9 mouse cellular contexts compared by ENCODE assay signal in the genomic region with DNA sequence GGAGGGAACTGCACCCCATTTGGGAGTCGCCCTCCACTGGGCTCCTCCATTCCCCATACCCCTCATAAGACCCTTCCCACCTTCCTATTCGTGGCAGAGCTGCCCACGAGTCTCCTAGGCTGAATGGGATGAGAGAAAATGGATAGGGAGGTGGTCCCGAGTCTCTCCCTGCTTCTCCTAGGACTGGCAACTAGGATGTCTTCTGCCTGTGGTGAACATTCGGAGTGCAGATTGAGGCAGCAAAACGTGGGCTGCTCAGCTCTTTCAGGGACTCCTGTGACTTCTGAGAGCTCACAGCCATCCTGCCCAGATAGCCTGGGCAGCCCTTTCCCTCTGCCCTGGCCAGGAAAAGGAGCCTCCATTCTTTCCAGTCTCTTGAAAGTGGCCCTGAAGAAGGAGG. TPM values are rescaled to one million over a fixed set of nuclear protein-coding genes. Genes with fewer than 3 reads are reported as not detected.
DNase-seq lines count a peak whose midpoint lies in the region; ATAC-seq and TF ChIP-seq lines count a peak whose summit lies in the region.
"Had no signal": no experiment of that assay in that cellular context is flagged by ENCODE, and none has a peak within 500 bp of the region (broad histone marks: within the 10 kb centered on the region; RNA-seq: fewer than 3 reads in every experiment).

TSS of gene Camk2b (minus strand) at position 187 of the 400 bp plus-strand sequence.

- WGBS in kidney, adult 2 months: 15% methylated on average over 6 of the region's 6 CpGs
- WGBS in bone marrow, adult 2 months: 16% methylated on average over 6 of the region's 6 CpGs
- 12% methylated on average over 6 of the region's 6 CpGs for WGBS in limb, embryonic 12.5 days
- 14% methylated on average over 6 of the region's 6 CpGs for WGBS in stomach, embryonic 16.5 days

- H3K27ac ChIP-seq in kidney, adult 2 months (ENCODE audit: insufficient read depth, low read depth, low read length): no peak within 1 kb of the TSS
- H3K27ac ChIP-seq in bone marrow, adult 2 months (ENCODE audit: control insufficient read depth, insufficient read depth, low read depth, low read length, poor library complexity): 0 out of 2 replicates have a peak within 1 kb of the TSS, but pooled peaks have one; percentile 8
- H3K27ac ChIP-seq in limb, embryonic 12.5 days: no peak within 1 kb of the TSS
- no peak within 1 kb of the TSS for H3K27ac ChIP-seq in stomach, embryonic 16.5 days (ENCODE audit: low read length)

- ATAC-seq in limb, embryonic 12.5 days (ENCODE audit: insufficient number of reproducible peaks, insufficient read depth, low FRiP score, low TSS enrichment, low read depth): no peak
- no peak for ATAC-seq in stomach, embryonic 16.5 days (ENCODE audit: insufficient read depth, low FRiP score)
- ATAC-seq: Patski had no signal

- no peaks in the 10 kb centered on the region for H3K36me3 ChIP-seq in kidney, adult 2 months (ENCODE audit: control insufficient read depth, insufficient read depth, low read length)
- H3K36me3 ChIP-seq in limb, embryonic 12.5 days: no peaks in the 10 kb centered on the region
- H3K36me3 ChIP-seq in stomach, embryonic 16.5 days (ENCODE audit: control insufficient read depth, insufficient read depth, low read length): no peaks in the 10 kb centered on the region

- H3K4me3 ChIP-seq in kidney, adult 2 months (ENCODE audit: insufficient read depth, low read depth, low read length): peak within 1 kb of the TSS; percentile 31; the same call in 1 of the 2 replicates
- H3K4me3 ChIP-seq in bone marrow, adult 2 months (replicated peaks; ENCODE audit: control insufficient read depth, low read depth, low read length): no peak within 1 kb of the TSS
- peak within 1 kb of the TSS; percentile 57 for H3K4me3 ChIP-seq in limb, embryonic 12.5 days (replicated peaks)
- H3K4me3 ChIP-seq in stomach, embryonic 16.5 days (replicated peaks; ENCODE audit: low read length): peak within 1 kb of the TSS; percentile 57

- H3K9ac ChIP-seq in limb, embryonic 12.5 days (replicated peaks): peak within 1 kb of the TSS; percentile 48
- H3K9ac ChIP-seq in stomach, embryonic 16.5 days (ENCODE audit: low read length): peak within 1 kb of the TSS; percentile 56

- TF ChIP-seq CTCF in kidney, adult 2 months (conservative IDR thresholded peaks at IDR 0.05; ENCODE audit: insufficient read depth, insufficient read length, low read depth, low read length): no peak
- TF ChIP-seq CTCF in bone marrow, adult 2 months (IDR thresholded peaks at IDR 0.05; ENCODE audit: control insufficient read depth, insufficient read depth, low read length): no peak

- no peaks in the 10 kb centered on the region for H3K9me3 ChIP-seq in limb, embryonic 12.5 days
- no peaks in the 10 kb centered on the region for H3K9me3 ChIP-seq in stomach, embryonic 16.5 days (replicated peaks; ENCODE audit: control insufficient read depth, low read length)

- TF ChIP-seq POLR2A in kidney, adult 2 months (IDR thresholded peaks at IDR 0.05; ENCODE audit: low read depth, low read length): no peak
- TF ChIP-seq POLR2A in bone marrow, adult 2 months (IDR thresholded peaks at IDR 0.05; ENCODE audit: borderline replicate concordance, control insufficient read depth, low read depth, low read length): no peak

- H3K4me1 ChIP-seq in kidney, adult 2 months (ENCODE audit: control insufficient read depth, insufficient read depth, low read length): no peaks in the 10 kb centered on the region
- no peaks in the 10 kb centered on the region for H3K4me1 ChIP-seq in bone marrow, adult 2 months (ENCODE audit: control insufficient read depth, insufficient read depth, low read length)
- peaks cover 25% of the 10 kb centered on the region for H3K4me1 ChIP-seq in limb, embryonic 12.5 days (replicated peaks)
- peaks cover 11% of the 10 kb centered on the region; the same call in 1 of the 2 replicates for H3K4me1 ChIP-seq in stomach, embryonic 16.5 days (ENCODE audit: control insufficient read depth, insufficient read depth, low read length)

- H3K27me3 ChIP-seq in kidney, adult 2 months (replicated peaks; ENCODE audit: control insufficient read depth, insufficient read depth, low read length): peaks cover 2% of the 10 kb centered on the region; the same call in 1 of the 2 replicates
- H3K27me3 ChIP-seq in limb, embryonic 12.5 days: peaks cover 98% of the 10 kb centered on the region
- H3K27me3 ChIP-seq in stomach, embryonic 16.5 days (ENCODE audit: control insufficient read depth, insufficient read depth, low read length): peaks cover 68% of the 10 kb centered on the region

- peak within 1 kb of the TSS; percentile 92 for H3K4me2 ChIP-seq in limb, embryonic 12.5 days
- H3K4me2 ChIP-seq in stomach, embryonic 16.5 days (ENCODE audit: low read depth, low read length): peak within 1 kb of the TSS; percentile 90

- DNase-seq in kidney, adult 2 months: no peak
- DNase-seq in kidney, adult 8-10 months: no peak
- no peak for DNase-seq in gastrocnemius, postnatal 25 days
- DNase-seq in thymus, postnatal 14 days: no peak
- DNase-seq in spleen, postnatal 14 days (ENCODE audit: low spot score in 2 of 2): no peak

RNA-seq across cellular contexts. Expression of gene Camk2b, which starts in this region (rescaled TPM):
- 5.1 and 6.2 TPM in 2 replicates for polyA plus RNA-seq in kidney, adult 2 months (2012; rRNA removed)
- 1.4 and 5.1 TPM in 2 replicates for polyA plus RNA-seq in bone marrow, adult 2 months (2011; ENCODE audit: insufficient read depth, insufficient read length, low replicate concordance, missing spikeins)
- total RNA-seq in gastrocnemius, postnatal 25 days (2021): 100 to 1,000 TPM; 115 to 121 TPM
- polyA plus RNA-seq in limb, embryonic 12.5 days (2016; fragmentation: Nextera tagmentation; extraction: Ambion mirVana): 0.74 and 0.91 TPM in 2 replicates
- 4.5 and 6.0 TPM in 2 replicates for polyA plus RNA-seq in stomach, embryonic 16.5 days (2015; fragmentation: Nextera tagmentation; extraction: Ambion mirVana)
